Mouse (Mus musculus) embryonic facial prominence, embryonic 15.5 days (tissue): ENCODE results near the gene Cul4a. TPM values are rescaled to one million over a fixed set of nuclear protein-coding genes. Genes with fewer than 3 reads are reported as not detected.

Experiments used
- ATAC-seq: fragments of 200-750 bp; cut with Nextera tagmentation; 2 replicates; pipeline ENCODE4 v1.8.0; 2017; ENCODE audit warnings: low read depth, moderate TSS enrichment; ENCODE audit not compliant: insufficient number of reproducible peaks, low FRiP score, low TSS enrichment
- H3K27ac ChIP-seq: fragments of 300-500 bp; sonication (generic); replicated peaks from 2 replicates; pipeline ENCODE4 v1.5.1; 2015; ENCODE audit warnings: mild to moderate bottlenecking, inconsistent platforms
- H3K27me3 ChIP-seq: fragments of 300-500 bp; sonication (generic); 2 replicates; pipeline ENCODE4 v1.6.1; 2015; ENCODE audit warnings: inconsistent platforms
- H3K36me3 ChIP-seq: fragments of 300-500 bp; sonication (generic); 2 replicates; pipeline ENCODE4 v1.6.1; 2015; ENCODE audit warnings: mild to moderate bottlenecking, inconsistent platforms
- H3K4me1 ChIP-seq: fragments of 300-500 bp; sonication (generic); 2 replicates; pipeline ENCODE4 v1.6.1; 2015; ENCODE audit warnings: inconsistent platforms
- H3K4me2 ChIP-seq: fragments of 300-500 bp; sonication (generic); replicated peaks from 2 replicates; pipeline ENCODE4 v1.6.1; 2015; ENCODE audit warnings: mild to moderate bottlenecking, inconsistent platforms
- H3K4me3 ChIP-seq: fragments of 300-500 bp; sonication (generic); replicated peaks from 2 replicates; pipeline ENCODE4 v1.5.1; 2015; ENCODE audit warnings: mild to moderate bottlenecking, inconsistent platforms
- H3K9ac ChIP-seq: fragments of 300-500 bp; sonication (generic); 2 replicates; pipeline ENCODE4 v1.6.1; 2015; ENCODE audit warnings: inconsistent platforms
- H3K9me3 ChIP-seq: fragments of 300-500 bp; sonication (generic); replicated peaks from 2 replicates; pipeline ENCODE4 v1.6.1; 2016; ENCODE audit warnings: inconsistent platforms
- WGBS: fragments of 180-500 bp; shearing (Covaris S2); methylation state at CpG from one replicate; pipeline ENCODE4 v1.1.7; 2015; 5-methylcytosine and 5-hydroxymethylcytosine counted together
- polyA plus RNA-seq: library from polyadenylated mRNA; unstranded; fragments of >200 nt; fragmentation: Nextera tagmentation; extraction: Ambion mirVana; gene quantifications from 2 replicates; pipeline ENCODE4 v1.2.1, GENCODE M21; 2015

The Cul4a gene
- polyA plus RNA-seq, 1 experiment from 2014 or later = 106 TPM

GRCm38 (mm10) chr8:13180408-13180807, 75.0 kb downstream of the Cul4a start:
- Histone ChIP-seq H3K27me3 (no peaks in the 10 kb centered on the region), H3K4me1 (no peaks in the 10 kb centered on the region), H3K36me3 (peaks cover 32% of the 10 kb centered on the region), H3K27ac (no peak overlapping the region), H3K9me3 (no peaks in the 10 kb centered on the region), H3K4me2 (no peak overlapping the region), H3K9ac (no peak overlapping the region), H3K4me3 (no peak overlapping the region)
- WGBS = 79% methylated on average over 9 of the region's 9 CpGs
- no peak for ATAC-seq

- H3K4me1 ChIP-seq = no peaks in the 10 kb centered on the region
- no peak overlapping the region for H3K9ac ChIP-seq
- no peak overlapping the region for H3K4me2 ChIP-seq
- 80% methylated on average over 18 of the region's 18 CpGs for WGBS
- ATAC-seq = no peak
- peaks cover 25% of the 10 kb centered on the region for H3K36me3 ChIP-seq
- H3K27me3 ChIP-seq = no peaks in the 10 kb centered on the region
- no peak overlapping the region for H3K27ac ChIP-seq
- no peak overlapping the region for H3K4me3 ChIP-seq
- no peaks in the 10 kb centered on the region for H3K9me3 ChIP-seq
Measured at GRCm38 (mm10) chr8:13180911-13181690, 75.7 kb downstream of the Cul4a start.

GRCm38 (mm10) chr8:13181691-13181976, 76.2 kb downstream of the Cul4a start:
- no peak for ATAC-seq
- H3K27me3 ChIP-seq = no peaks in the 10 kb centered on the region
- H3K9me3 ChIP-seq = no peaks in the 10 kb centered on the region
- no peak overlapping the region for H3K4me2 ChIP-seq
- H3K36me3 ChIP-seq = peaks cover 20% of the 10 kb centered on the region
- H3K4me1 ChIP-seq = no peaks in the 10 kb centered on the region
- no peak overlapping the region for H3K9ac ChIP-seq
- 51% methylated on average over 2 of the region's 2 CpGs for WGBS
- H3K4me3 ChIP-seq = no peak overlapping the region
- H3K27ac ChIP-seq = no peak overlapping the region

- H3K4me1 ChIP-seq = no peaks in the 10 kb centered on the region
- H3K4me3 ChIP-seq = no peak overlapping the region
- no peak overlapping the region for H3K27ac ChIP-seq
- H3K36me3 ChIP-seq = peaks cover 8% of the 10 kb centered on the region; the same call in 1 of the 2 replicates
- H3K4me2 ChIP-seq = no peak overlapping the region
- ATAC-seq = no peak
- no peak overlapping the region for H3K9ac ChIP-seq
- no peaks in the 10 kb centered on the region for H3K27me3 ChIP-seq
- no peaks in the 10 kb centered on the region for H3K9me3 ChIP-seq
- 82% methylated on average over 8 of the region's 8 CpGs for WGBS
Measured at GRCm38 (mm10) chr8:13186819-13187218, 81.4 kb downstream of the Cul4a start.

- ATAC-seq = no peak
- Histone ChIP-seq H3K27ac (no peak overlapping the region), H3K4me2 (no peak overlapping the region), H3K9me3 (no peaks in the 10 kb centered on the region), H3K4me3 (no peak overlapping the region), H3K27me3 (no peaks in the 10 kb centered on the region), H3K9ac (no peak overlapping the region), H3K4me1 (no peaks in the 10 kb centered on the region), H3K36me3 (peaks cover 8% of the 10 kb centered on the region; the same call in 1 of the 2 replicates)
- 73% methylated on average over 9 of the region's 9 CpGs for WGBS
Measured at GRCm38 (mm10) chr8:13187229-13187628, 81.8 kb downstream of the Cul4a start.

GRCm38 (mm10) chr8:13187638-13188037, 82.2 kb downstream of the Cul4a start:
- no peak overlapping the region for H3K9ac ChIP-seq

GRCm38 (mm10) chr8:13188052-13188555, 82.7 kb downstream of the Cul4a start:
- Histone ChIP-seq H3K4me2 (no peak overlapping the region), H3K27ac (no peak overlapping the region), H3K9me3 (no peaks in the 10 kb centered on the region), H3K9ac (no peak overlapping the region), H3K27me3 (no peaks in the 10 kb centered on the region), H3K36me3 (peaks cover 8% of the 10 kb centered on the region; the same call in 1 of the 2 replicates), H3K4me1 (no peaks in the 10 kb centered on the region), H3K4me3 (no peak overlapping the region)
- 85% methylated on average over 13 of the region's 13 CpGs for WGBS
- no peak for ATAC-seq

More at GRCm38 (mm10) chr8:13187638-13188037, 82.2 kb downstream of the Cul4a start:
- no peak for ATAC-seq
- H3K9me3 ChIP-seq = no peaks in the 10 kb centered on the region
- 79% methylated on average over 7 of the region's 7 CpGs for WGBS
- H3K4me1 ChIP-seq = no peaks in the 10 kb centered on the region
- no peaks in the 10 kb centered on the region for H3K27me3 ChIP-seq
- H3K27ac ChIP-seq = no peak overlapping the region
- H3K36me3 ChIP-seq = peaks cover 8% of the 10 kb centered on the region; the same call in 1 of the 2 replicates
- no peak overlapping the region for H3K4me3 ChIP-seq
- H3K4me2 ChIP-seq = no peak overlapping the region

- 84% methylated on average over 1 of the region's 1 CpGs for WGBS
Measured at GRCm38 (mm10) chr8:13188857-13189256, 83.4 kb downstream of the Cul4a start.

GRCm38 (mm10) chr8:13190235-13190634, 84.8 kb downstream of the Cul4a start:
- Histone ChIP-seq H3K36me3 (peaks cover 8% of the 10 kb centered on the region; the same call in 1 of the 2 replicates), H3K9ac (no peak overlapping the region), H3K4me1 (peaks cover 6% of the 10 kb centered on the region), H3K27ac (no peak overlapping the region), H3K4me3 (no peak overlapping the region), H3K27me3 (no peaks in the 10 kb centered on the region), H3K4me2 (no peak overlapping the region), H3K9me3 (no peaks in the 10 kb centered on the region)
- 88% methylated on average over 8 of the region's 8 CpGs for WGBS
- ATAC-seq = no peak

More at GRCm38 (mm10) chr8:13188857-13189256, 83.4 kb downstream of the Cul4a start:
- no peak overlapping the region for H3K9ac ChIP-seq
- no peak overlapping the region for H3K4me3 ChIP-seq
- H3K36me3 ChIP-seq = peaks cover 8% of the 10 kb centered on the region; the same call in 1 of the 2 replicates
- no peak overlapping the region for H3K4me2 ChIP-seq
- H3K27me3 ChIP-seq = no peaks in the 10 kb centered on the region
- H3K27ac ChIP-seq = no peak overlapping the region
- ATAC-seq = no peak
- no peaks in the 10 kb centered on the region for H3K4me1 ChIP-seq
- H3K9me3 ChIP-seq = no peaks in the 10 kb centered on the region

GRCm38 (mm10) chr8:13194818-13195217, 89.4 kb downstream of the Cul4a start:
- H3K36me3 ChIP-seq = no peaks in the 10 kb centered on the region
- WGBS = 24% methylated on average over 10 of the region's 10 CpGs
- no peaks in the 10 kb centered on the region for H3K9me3 ChIP-seq
- H3K27me3 ChIP-seq = no peaks in the 10 kb centered on the region
- H3K27ac ChIP-seq = peak overlapping the region; percentile 72; the same call in 1 of the 2 replicates
- no peak overlapping the region for H3K9ac ChIP-seq
- no peak for ATAC-seq
- H3K4me1 ChIP-seq = peaks cover 10% of the 10 kb centered on the region
- H3K4me2 ChIP-seq = no peak overlapping the region
- no peak overlapping the region for H3K4me3 ChIP-seq

GRCm38 (mm10) chr8:13197493-13197892, 92.1 kb downstream of the Cul4a start:
- no peak overlapping the region for H3K9ac ChIP-seq
- no peaks in the 10 kb centered on the region for H3K36me3 ChIP-seq
- peaks cover 13% of the 10 kb centered on the region for H3K27me3 ChIP-seq
- no peak for ATAC-seq
- H3K27ac ChIP-seq = no peak overlapping the region
- H3K4me2 ChIP-seq = no peak overlapping the region
- 77% methylated on average over 5 of the region's 5 CpGs for WGBS
- peaks cover 22% of the 10 kb centered on the region for H3K4me1 ChIP-seq
- H3K4me3 ChIP-seq = no peak overlapping the region
- no peaks in the 10 kb centered on the region for H3K9me3 ChIP-seq
